Mouse (Mus musculus) lung, embryonic 14.5 days (tissue): ENCODE data around the gene Gm20388. TPM values are rescaled to one million over a fixed set of nuclear protein-coding genes. Genes with fewer than 3 reads are reported as not detected.

ENCODE experiments used
- ATAC-seq: fragments of 200-750 bp; cut with Nextera tagmentation; 2 replicates; pipeline ENCODE4 v1.8.0; 2017; ENCODE audit warnings: mild to moderate bottlenecking, moderate TSS enrichment, moderate library complexity; ENCODE audit not compliant: insufficient read depth
- DNase-seq: peaks from one replicate; pipeline ENCODE4 v3.0.0-alpha.2; 2015
- H3K27ac ChIP-seq: fragments of 300-500 bp; sonication (generic); 2 replicates; pipeline ENCODE4 v1.5.1; 2014; ENCODE audit warnings: low read depth, mild to moderate bottlenecking, moderate library complexity
- H3K27me3 ChIP-seq: fragments of 300-500 bp; sonication (generic); 2 replicates; pipeline ENCODE4 v1.6.1; 2014; ENCODE audit warnings: low read length, control low read depth; ENCODE audit not compliant: insufficient read depth
- H3K36me3 ChIP-seq: fragments of 300-500 bp; sonication (generic); 2 replicates; pipeline ENCODE4 v1.6.1; 2014; ENCODE audit warnings: control low read depth; ENCODE audit not compliant: insufficient read depth
- H3K4me1 ChIP-seq: fragments of 300-500 bp; sonication (generic); 2 replicates; pipeline ENCODE4 v1.6.1; 2014; ENCODE audit warnings: antibody characterized with exemption, control low read depth; ENCODE audit not compliant: insufficient read depth
- H3K4me2 ChIP-seq: fragments of 300-500 bp; sonication (generic); 2 replicates; pipeline ENCODE4 v1.6.1; 2014; ENCODE audit warnings: mild to moderate bottlenecking
- H3K4me3 ChIP-seq: fragments of 300-500 bp; sonication (generic); 2 replicates; pipeline ENCODE4 v1.5.1; 2014; ENCODE audit warnings: low read depth, low read length
- H3K9ac ChIP-seq: fragments of 300-500 bp; sonication (generic); 2 replicates; pipeline ENCODE4 v1.6.1; 2014
- H3K9me3 ChIP-seq: fragments of 300-500 bp; sonication (generic); 2 replicates; pipeline ENCODE4 v1.6.1; 2016; ENCODE audit warnings: low read depth, low read length, control low read depth
- CTCF ChIP-seq: IDR thresholded peaks from 2 replicates; pipeline ENCODE4 v1.5.1; 2016; ENCODE audit warnings: antibody characterized with exemption, low read depth
- WGBS: fragments of 180-500 bp; shearing (Covaris S2); extraction: QIAGEN DNeasy Blood & Tissue Kit; methylation state at CpG from one replicate; pipeline ENCODE4 v1.1.7; 2014; 5-methylcytosine and 5-hydroxymethylcytosine counted together
- polyA plus RNA-seq: library from polyadenylated mRNA; unstranded; fragments of >200 nt; fragmentation: Nextera tagmentation; extraction: Ambion mirVana; gene quantifications from 2 replicates; pipeline ENCODE4 v1.2.1, GENCODE M21; 2014

The Gm20388 gene
- polyA plus RNA-seq, 1 experiment from 2014 or later: not detected

- no peak overlapping the region for H3K4me3 ChIP-seq
- TF ChIP-seq CTCF: no peak
- DNase-seq (peak; percentile 48), ATAC-seq (no peak)
- H3K36me3 ChIP-seq: no peaks in the 10 kb centered on the region
- H3K4me2 ChIP-seq: no peak overlapping the region
- WGBS: 29% methylated on average over 9 of the region's 9 CpGs
- 0 out of 2 replicates have a peak, but pooled peaks cover 5% of the 10 kb centered on the region for H3K4me1 ChIP-seq
- H3K9ac ChIP-seq: no peak overlapping the region
- H3K27ac ChIP-seq: peak overlapping the region; percentile 65; the same call in 1 of the 2 replicates
- H3K9me3 ChIP-seq: no peaks in the 10 kb centered on the region
- H3K27me3 ChIP-seq: no peaks in the 10 kb centered on the region
These were observed 1278.4 kb downstream of the Gm20388 start for GRCm38 (mm10) chr8:121188994-121189393.

- no peak overlapping the region for H3K4me3 ChIP-seq
- no peak overlapping the region for H3K4me2 ChIP-seq
- peak; percentile 77 for DNase-seq
- H3K27ac ChIP-seq: no peak overlapping the region
- no peak overlapping the region for H3K9ac ChIP-seq
- H3K36me3 ChIP-seq: no peaks in the 10 kb centered on the region
- H3K27me3 ChIP-seq: no peaks in the 10 kb centered on the region
- 0 out of 2 replicates have a peak, but pooled peaks cover 5% of the 10 kb centered on the region for H3K4me1 ChIP-seq
- no peak for TF ChIP-seq CTCF
- H3K9me3 ChIP-seq: no peaks in the 10 kb centered on the region
- WGBS: 40% methylated on average over 8 of the region's 8 CpGs
- no peak for ATAC-seq
These were observed 1281.8 kb downstream of the Gm20388 start for GRCm38 (mm10) chr8:121192451-121192850.

DNA sequence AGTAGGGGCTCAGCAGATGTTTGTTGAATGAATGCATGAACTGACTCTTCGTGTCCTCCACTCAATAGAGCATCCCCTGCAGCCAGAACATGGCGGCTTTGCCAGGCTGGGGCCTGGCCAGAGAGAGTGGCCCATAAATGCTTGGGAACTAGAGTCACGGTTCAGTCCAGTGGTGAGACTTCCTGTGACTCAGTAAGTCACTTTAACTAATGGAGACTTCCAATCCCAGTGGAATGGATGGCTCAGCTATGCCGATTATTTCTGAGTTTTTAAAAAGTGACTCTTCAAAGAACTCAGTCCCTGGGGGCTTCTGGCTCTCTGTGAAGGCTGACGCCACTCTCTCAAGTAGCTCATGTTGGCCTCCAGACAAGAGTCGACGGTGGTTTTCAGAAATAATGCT lies 1285.3 kb downstream of the Gm20388 start:
- Histone ChIP-seq H3K9ac (no peak overlapping the region), H3K27me3 (no peaks in the 10 kb centered on the region), H3K4me3 (no peak overlapping the region), H3K9me3 (no peaks in the 10 kb centered on the region), H3K36me3 (no peaks in the 10 kb centered on the region), H3K4me2 (no peak overlapping the region), H3K27ac (no peak overlapping the region), H3K4me1 (peaks cover 8% of the 10 kb centered on the region; the same call in 1 of the 2 replicates)
- ATAC-seq (no peak), DNase-seq (no peak)
- 64% methylated on average over 7 of the region's 7 CpGs for WGBS
- TF ChIP-seq CTCF: no peak

- Histone ChIP-seq H3K36me3 (no peaks in the 10 kb centered on the region), H3K27ac (no peak overlapping the region), H3K27me3 (no peaks in the 10 kb centered on the region), H3K4me3 (no peak overlapping the region), H3K4me2 (no peak overlapping the region), H3K9me3 (no peaks in the 10 kb centered on the region), H3K9ac (no peak overlapping the region), H3K4me1 (peaks cover 14% of the 10 kb centered on the region; the same call in 1 of the 2 replicates)
- WGBS: 72% methylated on average over 16 of the region's 16 CpGs
- peak; percentile 12; the same call in 1 of the 2 replicates for TF ChIP-seq CTCF
- ATAC-seq: no peak
- no peak for DNase-seq
These were observed 1286.4 kb downstream of the Gm20388 start for GRCm38 (mm10) chr8:121196726-121197668.

- Histone ChIP-seq H3K4me2 (no peak overlapping the region), H3K27me3 (no peaks in the 10 kb centered on the region), H3K36me3 (no peaks in the 10 kb centered on the region), H3K4me3 (no peak overlapping the region), H3K27ac (peak overlapping the region; percentile 50; the same call in 1 of the 2 replicates), H3K9me3 (no peaks in the 10 kb centered on the region), H3K4me1 (peaks cover 14% of the 10 kb centered on the region; the same call in 1 of the 2 replicates), H3K9ac (no peak overlapping the region)
- DNase-seq: peak; percentile 51
- ATAC-seq: peak; percentile 8; the same call in 1 of the 2 replicates
- TF ChIP-seq CTCF: no peak
- 28% methylated on average over 12 of the region's 12 CpGs for WGBS
These were observed 1289.4 kb downstream of the Gm20388 start for GRCm38 (mm10) chr8:121200069-121200468.

DNA sequence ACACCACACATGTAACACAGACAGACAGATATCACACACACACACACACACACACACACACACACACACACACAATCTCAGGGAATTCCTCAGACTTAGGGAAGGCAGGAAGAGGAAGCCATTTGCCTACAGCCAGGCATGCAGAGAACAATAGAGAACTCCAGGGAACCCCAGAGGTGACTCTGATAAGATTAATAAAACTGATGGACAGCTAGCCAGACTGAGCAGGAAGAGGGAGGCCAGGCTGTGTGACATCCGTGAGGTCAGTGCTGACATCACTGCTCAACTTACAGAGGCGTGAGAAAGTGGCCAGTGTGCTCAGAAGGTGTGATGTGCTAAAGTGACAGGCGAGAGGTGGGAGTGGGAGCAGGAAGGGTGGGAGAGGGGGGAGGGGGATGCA lies 1290.3 kb downstream of the Gm20388 start:
- peaks cover 14% of the 10 kb centered on the region; the same call in 1 of the 2 replicates for H3K4me1 ChIP-seq
- TF ChIP-seq CTCF: no peak
- H3K9ac ChIP-seq: no peak overlapping the region
- peak; percentile 71 for DNase-seq
- no peaks in the 10 kb centered on the region for H3K9me3 ChIP-seq
- H3K4me3 ChIP-seq: no peak overlapping the region
- peak; percentile 77 for ATAC-seq
- no peaks in the 10 kb centered on the region for H3K27me3 ChIP-seq
- peak overlapping the region; percentile 54; the same call in 1 of the 2 replicates for H3K27ac ChIP-seq
- 18% methylated on average over 3 of the region's 3 CpGs for WGBS
- no peak overlapping the region for H3K4me2 ChIP-seq
- no peaks in the 10 kb centered on the region for H3K36me3 ChIP-seq

DNA sequence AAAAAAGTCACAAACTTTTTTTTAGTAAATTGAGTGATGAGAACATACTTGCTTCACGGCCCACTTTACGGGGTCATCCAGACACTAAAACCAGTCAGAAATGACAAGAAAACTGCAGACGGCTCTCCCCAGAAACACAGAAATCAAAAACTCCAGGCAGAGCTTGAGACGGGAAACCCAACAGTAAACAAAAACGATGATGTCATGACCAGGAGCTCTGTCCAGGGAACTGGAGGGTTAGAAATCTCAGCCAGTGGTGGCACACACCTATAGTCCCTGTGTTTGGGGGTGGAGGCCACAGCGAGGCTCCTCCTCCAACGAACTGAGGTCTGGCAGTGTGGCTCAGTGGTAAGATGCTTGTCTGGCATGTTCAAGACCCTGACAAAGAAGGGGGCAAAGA lies 1291.0 kb downstream of the Gm20388 start:
- no peaks in the 10 kb centered on the region for H3K9me3 ChIP-seq
- no peaks in the 10 kb centered on the region for H3K27me3 ChIP-seq
- H3K4me3 ChIP-seq: no peak overlapping the region
- DNase-seq (peak; percentile 55), ATAC-seq (no peak)
- no peak overlapping the region for H3K9ac ChIP-seq
- peaks cover 14% of the 10 kb centered on the region; the same call in 1 of the 2 replicates for H3K4me1 ChIP-seq
- TF ChIP-seq CTCF: no peak
- H3K36me3 ChIP-seq: no peaks in the 10 kb centered on the region
- 53% methylated on average over 7 of the region's 7 CpGs for WGBS
- no peak overlapping the region for H3K4me2 ChIP-seq
- peak overlapping the region; percentile 54 for H3K27ac ChIP-seq
